Mouse (Mus musculus) lung, postnatal 0 days (tissue): ENCODE data around the gene Etv6.
A peak's percentile ranks its signal among the peaks of the same experiment; 100 is the strongest.

Experiments used
- CTCF ChIP-seq: IDR thresholded peaks from 2 replicates; pipeline ENCODE4 v1.5.1; 2016; ENCODE audit warnings: antibody characterized with exemption, mild to moderate bottlenecking
- EP300 ChIP-seq: IDR thresholded peaks from 2 replicates; pipeline ENCODE4 v1.6.1; 2016; ENCODE audit warnings: antibody characterized with exemption, mild to moderate bottlenecking, control low read depth

- TF ChIP-seq CTCF = peak; percentile 57
- TF ChIP-seq EP300 = peak; percentile 91
These were observed 116.5 kb downstream of the Etv6 start for GRCm38 (mm10) chr6:134151853-134152505.
